In genomic region chr11:99124635-99125029, GRCm38 (mm10) we compare ENCODE assay signal across 12 mouse cellular contexts. TPM values are rescaled to one million over a fixed set of nuclear protein-coding genes. Genes with fewer than 3 reads are reported as not detected.
DNase-seq lines count a peak whose midpoint lies in the region; ATAC-seq and TF ChIP-seq lines count a peak whose summit lies in the region.
"Had no signal": no experiment of that assay in that cellular context is flagged by ENCODE, and none has a peak within 500 bp of the region (broad histone marks: within the 10 kb centered on the region; RNA-seq: fewer than 3 reads in every experiment).

No protein-coding gene starts in this region.

- no peaks in the 10 kb centered on the region for H3K36me3 ChIP-seq in hindbrain, embryonic 13.5 days
- H3K36me3 ChIP-seq in hindbrain, postnatal 0 days (ENCODE audit: insufficient read depth, low read length): no peaks in the 10 kb centered on the region
- no peaks in the 10 kb centered on the region for H3K36me3 ChIP-seq in midbrain, embryonic 10.5 days
- H3K36me3 ChIP-seq in midbrain, embryonic 14.5 days (ENCODE audit: control insufficient read depth, insufficient read depth, low read length): no peaks in the 10 kb centered on the region
- no peaks in the 10 kb centered on the region for H3K36me3 ChIP-seq in embryonic facial prominence, embryonic 13.5 days

- H3K27me3 ChIP-seq in hindbrain, embryonic 13.5 days: no peaks in the 10 kb centered on the region
- no peaks in the 10 kb centered on the region for H3K27me3 ChIP-seq in hindbrain, postnatal 0 days (ENCODE audit: insufficient read depth, low read length)
- no peaks in the 10 kb centered on the region for H3K27me3 ChIP-seq in midbrain, embryonic 10.5 days (ENCODE audit: low read depth, poor library complexity, severe bottlenecking)
- H3K27me3 ChIP-seq in midbrain, embryonic 14.5 days (ENCODE audit: control insufficient read depth, insufficient read depth, low read length): no peaks in the 10 kb centered on the region
- no peaks in the 10 kb centered on the region for H3K27me3 ChIP-seq in embryonic facial prominence, embryonic 13.5 days
- H3K27me3 ChIP-seq: CH12.LX had no signal

- TF ChIP-seq CTCF in hindbrain, postnatal 0 days (IDR thresholded peaks at IDR 0.05; ENCODE audit: low read depth): no peak

- H3K9ac ChIP-seq in hindbrain, embryonic 13.5 days: 0 out of 2 replicates have a peak overlapping the region, but pooled peaks have one; percentile 10
- H3K9ac ChIP-seq in hindbrain, postnatal 0 days (replicated peaks; ENCODE audit: low read length): no peak overlapping the region
- no peak overlapping the region for H3K9ac ChIP-seq in midbrain, embryonic 14.5 days (replicated peaks; ENCODE audit: low read length)
- 0 out of 2 replicates have a peak overlapping the region, but pooled peaks have one; percentile 2 for H3K9ac ChIP-seq in embryonic facial prominence, embryonic 13.5 days
- H3K9ac ChIP-seq: forebrain, postnatal 0 days; liver, embryonic 14.5 days had no signal

- H3K4me1 ChIP-seq in hindbrain, embryonic 13.5 days (replicated peaks): peaks cover 38% of the 10 kb centered on the region
- peaks cover 4% of the 10 kb centered on the region; the same call in 1 of the 2 replicates for H3K4me1 ChIP-seq in hindbrain, postnatal 0 days (ENCODE audit: insufficient read depth, low read length)
- peaks cover 62% of the 10 kb centered on the region for H3K4me1 ChIP-seq in midbrain, embryonic 10.5 days
- H3K4me1 ChIP-seq in midbrain, embryonic 14.5 days (ENCODE audit: control insufficient read depth, insufficient read depth, low read length): peaks cover 13% of the 10 kb centered on the region; the same call in 1 of the 2 replicates
- peaks cover 81% of the 10 kb centered on the region for H3K4me1 ChIP-seq in embryonic facial prominence, embryonic 13.5 days

- H3K27ac ChIP-seq in hindbrain, embryonic 13.5 days: peak overlapping the region; percentile 42; the same call in 1 of the 2 replicates
- H3K27ac ChIP-seq in hindbrain, postnatal 0 days: no peak overlapping the region
- peak overlapping the region; percentile 39; the same call in 1 of the 2 replicates for H3K27ac ChIP-seq in midbrain, embryonic 10.5 days (replicated peaks)
- no peak overlapping the region for H3K27ac ChIP-seq in midbrain, embryonic 14.5 days (replicated peaks; ENCODE audit: low read depth, low read length)
- H3K27ac ChIP-seq in embryonic facial prominence, embryonic 13.5 days: peak overlapping the region; percentile 93
- H3K27ac ChIP-seq: liver, embryonic 14.5 days had no signal

- 50% methylated on average over 10 of the region's 10 CpGs for WGBS in hindbrain, embryonic 13.5 days
- WGBS in hindbrain, postnatal 0 days: 46% methylated on average over 10 of the region's 10 CpGs
- WGBS in midbrain, embryonic 10.5 days: 53% methylated on average over 10 of the region's 10 CpGs
- WGBS in midbrain, embryonic 14.5 days: 40% methylated on average over 10 of the region's 10 CpGs
- WGBS in embryonic facial prominence, embryonic 13.5 days: 18% methylated on average over 10 of the region's 10 CpGs

- no peak overlapping the region for H3K4me3 ChIP-seq in hindbrain, embryonic 13.5 days
- no peak overlapping the region for H3K4me3 ChIP-seq in hindbrain, postnatal 0 days (ENCODE audit: low read length)
- H3K4me3 ChIP-seq in midbrain, embryonic 10.5 days: no peak overlapping the region
- no peak overlapping the region for H3K4me3 ChIP-seq in midbrain, embryonic 14.5 days (replicated peaks; ENCODE audit: low read depth, low read length)
- H3K4me3 ChIP-seq in embryonic facial prominence, embryonic 13.5 days: no peak overlapping the region
- H3K4me3 ChIP-seq: megakaryocyte, embryonic 14.5 days had no signal

- DNase-seq in hindbrain, postnatal 0 days (ENCODE audit: low spot score): no peak
- DNase-seq in midbrain, embryonic 10.5 days (ENCODE audit: low spot score): no peak
- no peak for DNase-seq in midbrain, embryonic 14.5 days
- DNase-seq in telencephalon, adult 2 months (ENCODE audit: low read depth, low spot score): peak; percentile 22
- DNase-seq in right cerebral cortex, postnatal 4 days: no peak
- DNase-seq: gastrocnemius, postnatal 36 days had no signal

- H3K4me2 ChIP-seq in hindbrain, embryonic 13.5 days: no peak overlapping the region
- no peak overlapping the region for H3K4me2 ChIP-seq in hindbrain, postnatal 0 days (ENCODE audit: low read depth, low read length)
- H3K4me2 ChIP-seq in midbrain, embryonic 14.5 days (ENCODE audit: low read length): no peak overlapping the region
- H3K4me2 ChIP-seq in embryonic facial prominence, embryonic 13.5 days: peak overlapping the region; percentile 37

- ATAC-seq in hindbrain, embryonic 13.5 days (ENCODE audit: low FRiP score): no peak
- no peak for ATAC-seq in hindbrain, postnatal 0 days
- no peak for ATAC-seq in midbrain, embryonic 14.5 days (ENCODE audit: low FRiP score, low TSS enrichment)
- ATAC-seq in embryonic facial prominence, embryonic 13.5 days (ENCODE audit: insufficient number of reproducible peaks, insufficient read depth, low FRiP score, low TSS enrichment, low read depth): 0 out of 2 replicates have a peak, but pooled peaks have one; percentile 33

- no peaks in the 10 kb centered on the region for H3K9me3 ChIP-seq in hindbrain, embryonic 13.5 days
- H3K9me3 ChIP-seq in hindbrain, postnatal 0 days (ENCODE audit: low read length): no peaks in the 10 kb centered on the region
- H3K9me3 ChIP-seq in midbrain, embryonic 10.5 days (replicated peaks): 0 out of 2 replicates have a peak, but pooled peaks cover 4% of the 10 kb centered on the region
- H3K9me3 ChIP-seq in midbrain, embryonic 14.5 days (ENCODE audit: control insufficient read depth, low read length): no peaks in the 10 kb centered on the region
- H3K9me3 ChIP-seq in embryonic facial prominence, embryonic 13.5 days: no peaks in the 10 kb centered on the region
- H3K9me3 ChIP-seq: megakaryocyte, embryonic 14.5 days had no signal

RNA-seq across cellular contexts. Expression of gene Ccr7, which starts 30.2 kb away (rescaled TPM):
- polyA plus RNA-seq in hindbrain, embryonic 13.5 days (2015; fragmentation: Nextera tagmentation; extraction: Ambion mirVana): not detected in 2 replicates
- total RNA-seq in hindbrain, postnatal 0 days (2014; rRNA removed): 0.40 TPM in 1 of 2 replicates, not detected in the other
- polyA plus RNA-seq in hindbrain, postnatal 0 days (2015; fragmentation: Nextera tagmentation; extraction: Ambion mirVana): not detected in 2 replicates
- polyA plus RNA-seq in midbrain, embryonic 10.5 days (2016; fragmentation: Nextera tagmentation; extraction: Ambion mirVana): 0.14 TPM in 1 of 2 replicates, not detected in the other
- polyA plus RNA-seq in midbrain, embryonic 14.5 days (2014; fragmentation: Nextera tagmentation; extraction: Ambion mirVana): 0.45 TPM in 1 of 2 replicates, not detected in the other
- 0.30 and 0.69 TPM in 2 replicates for polyA plus RNA-seq in embryonic facial prominence, embryonic 13.5 days (2015; fragmentation: Nextera tagmentation; extraction: Ambion mirVana)
- total RNA-seq: gastrocnemius, postnatal 36 days had no signal

RNA-seq across cellular contexts. Expression of gene Tns4, which starts 35.5 kb away (rescaled TPM):
- polyA plus RNA-seq in hindbrain, embryonic 13.5 days (2015; fragmentation: Nextera tagmentation; extraction: Ambion mirVana): 0.17 and 0.19 TPM in 2 replicates
- 1.3 TPM in 1 of 2 replicates, not detected in the other for total RNA-seq in hindbrain, postnatal 0 days (2014; rRNA removed)
- polyA plus RNA-seq in hindbrain, postnatal 0 days (2015; fragmentation: Nextera tagmentation; extraction: Ambion mirVana): 0.08 TPM in 1 of 2 replicates, not detected in the other
- polyA plus RNA-seq in midbrain, embryonic 10.5 days (2016; fragmentation: Nextera tagmentation; extraction: Ambion mirVana): 0.55 and 0.84 TPM in 2 replicates
- polyA plus RNA-seq in midbrain, embryonic 14.5 days (2014; fragmentation: Nextera tagmentation; extraction: Ambion mirVana): 0.22 TPM in 1 of 2 replicates, not detected in the other
- 0.53 and 0.73 TPM in 2 replicates for polyA plus RNA-seq in embryonic facial prominence, embryonic 13.5 days (2015; fragmentation: Nextera tagmentation; extraction: Ambion mirVana)
- total RNA-seq: gastrocnemius, postnatal 36 days had no signal
- polyA plus RNA-seq: forebrain, postnatal 0 days had no signal

Comparison
In these comparisons a context has a peak if more than half of its experiments do, and no peak if none do; other contexts are left out.
1. H3K27ac ChIP-seq: peak in hindbrain, embryonic 13.5 days (single experiment), midbrain, embryonic 10.5 days (single experiment) and embryonic facial prominence, embryonic 13.5 days (single experiment); none in hindbrain, postnatal 0 days (single experiment) and midbrain, embryonic 14.5 days (single experiment).
2. H3K9ac ChIP-seq: peak in hindbrain, embryonic 13.5 days (single experiment) and embryonic facial prominence, embryonic 13.5 days (single experiment); none in hindbrain, postnatal 0 days (single experiment) and midbrain, embryonic 14.5 days (single experiment).